Mouse (Mus musculus) CH12.LX (cell line): Measurements from ENCODE around the gene Abtb1. TPM values are rescaled to one million over a fixed set of nuclear protein-coding genes. Genes with fewer than 3 reads are reported as not detected.

Source experiments
- DNase-seq: peaks from one replicate; pipeline ENCODE4 v3.0.0-alpha.2; 2013; ENCODE audit errors: extremely low read depth
- H3K27ac ChIP-seq: 2 replicates; pipeline ENCODE4 v1.5.1; 2012; ENCODE audit warnings: low read depth, mild to moderate bottlenecking, control low read depth, moderate library complexity; ENCODE audit not compliant: insufficient read depth
- H3K27me3 ChIP-seq: replicated peaks from 2 replicates; pipeline ENCODE3; 2012; ENCODE audit warnings: inconsistent platforms
- H3K36me3 ChIP-seq, 2 experiments: replicated peaks in 1 of 2; 2 replicates each; pipeline versions ENCODE3 to v1.6.1; 2012; ENCODE audit warnings: inconsistent platforms in 1 of 2, low read length in 1 of 2, mild to moderate bottlenecking in 1 of 2, mixed read lengths in 1 of 2, moderate library complexity in 1 of 2; ENCODE audit not compliant: control insufficient read depth in 1 of 2, insufficient read depth in 1 of 2
- H3K4me1 ChIP-seq, 2 experiments: 2 replicates each; pipeline ENCODE4 v1.6.1; 2012; ENCODE audit warnings: inconsistent platforms in 1 of 2, moderate library complexity in 1 of 2; ENCODE audit not compliant: insufficient read depth in 2 of 2, control insufficient read depth in 1 of 2
- H3K4me2 ChIP-seq: 2 replicates; pipeline ENCODE4 v1.6.1; 2012; ENCODE audit warnings: low read depth, mild to moderate bottlenecking, control low read depth; ENCODE audit not compliant: poor library complexity, insufficient read depth, severe bottlenecking
- H3K4me3 ChIP-seq, 3 experiments: fragments of 150-350 bp in 1 of 3; sonication (generic) in 1 of 3; replicated peaks in 1 of 3; 2 replicates each; pipeline versions ENCODE3 to v1.5.1; 2011 to 2012; ENCODE audit warnings: low read depth in 2 of 3, low read length in 2 of 3, mild to moderate bottlenecking in 2 of 3, moderate library complexity in 2 of 3, control low read depth in 1 of 3, improper control_type of control experiment in 1 of 3, inconsistent platforms in 1 of 3, mixed read lengths in 1 of 3; ENCODE audit not compliant: poor library complexity in 1 of 3
- H3K79me2 ChIP-seq: replicated peaks from 2 replicates; pipeline ENCODE4 v1.6.1; 2012; ENCODE audit warnings: mild to moderate bottlenecking, moderate library complexity; ENCODE audit not compliant: control insufficient read depth, poor library complexity, insufficient read depth, severe bottlenecking; ENCODE audit errors: extremely low read depth
- H3K9ac ChIP-seq: 2 replicates; pipeline ENCODE4 v1.6.1; 2012; ENCODE audit warnings: low read depth, mild to moderate bottlenecking, control low read depth, moderate library complexity; ENCODE audit not compliant: insufficient read depth
- H3K9me3 ChIP-seq: replicated peaks from 2 replicates; pipeline ENCODE3; 2012; ENCODE audit warnings: low read length, inconsistent platforms, mixed read lengths
- E2F4 ChIP-seq: IDR thresholded peaks from 2 replicates; pipeline ENCODE4 v1.6.1; 2011; ENCODE audit warnings: low read depth, low read length, improper control_type of control experiment; ENCODE audit not compliant: insufficient replicate concordance
- ELF1 ChIP-seq: IDR thresholded peaks from 2 replicates; pipeline ENCODE4 v1.6.1; 2014; ENCODE audit warnings: low read depth, mild to moderate bottlenecking, inconsistent platforms, low read length, improper control_type of control experiment
- EP300 ChIP-seq: IDR thresholded peaks from 2 replicates; pipeline ENCODE4 v1.6.1; 2011; ENCODE audit warnings: low read length, improper control_type of control experiment
- HCFC1 ChIP-seq: IDR thresholded peaks from 2 replicates; pipeline ENCODE4 v1.6.1; 2012; ENCODE audit warnings: low read depth, mild to moderate bottlenecking, inconsistent platforms, low read length, improper control_type of control experiment
- JUN ChIP-seq: IDR thresholded peaks from 2 replicates; pipeline ENCODE4 v1.6.1; 2011; ENCODE audit warnings: low read depth, mild to moderate bottlenecking, low read length, improper control_type of control experiment, moderate library complexity; ENCODE audit not compliant: insufficient read depth
- KAT2A ChIP-seq: IDR thresholded peaks from 2 replicates; pipeline ENCODE4 v1.6.1; 2012; ENCODE audit warnings: low read length, improper control_type of control experiment, inconsistent platforms; ENCODE audit not compliant: insufficient replicate concordance
- MAX ChIP-seq: IDR thresholded peaks from 2 replicates; pipeline ENCODE4 v1.6.1; 2011; ENCODE audit warnings: low read length, improper control_type of control experiment
- MEF2A ChIP-seq: IDR thresholded peaks from 2 replicates; pipeline ENCODE4 v1.6.1; 2014; ENCODE audit warnings: low read depth, mild to moderate bottlenecking, inconsistent platforms, low read length, improper control_type of control experiment, borderline replicate concordance
- NELFE ChIP-seq: IDR thresholded peaks from 2 replicates; pipeline ENCODE4 v1.6.1; 2011; ENCODE audit warnings: low read depth, low read length, improper control_type of control experiment
- POLR2AphosphoS2 ChIP-seq: IDR thresholded peaks from 2 replicates; pipeline ENCODE4 v1.6.1; 2011; ENCODE audit warnings: low read depth, low read length, improper control_type of control experiment
- RCOR1 ChIP-seq: conservative IDR thresholded peaks from 2 replicates; pipeline ENCODE4 v1.6.1; 2012; ENCODE audit warnings: low read depth, mild to moderate bottlenecking, inconsistent platforms, low read length, improper control_type of control experiment
- SIN3A ChIP-seq: IDR thresholded peaks from 2 replicates; pipeline ENCODE4 v1.6.1; 2012; ENCODE audit warnings: low read length, improper control_type of control experiment, inconsistent platforms
- SMC3 ChIP-seq: IDR thresholded peaks from 2 replicates; pipeline ENCODE4 v1.6.1; 2011; ENCODE audit warnings: low read depth, low read length, improper control_type of control experiment
- TCF12 ChIP-seq: IDR thresholded peaks from 2 replicates; pipeline ENCODE4 v1.6.1; 2014; ENCODE audit warnings: low read depth, mild to moderate bottlenecking, inconsistent platforms, low read length, improper control_type of control experiment
- UBTF ChIP-seq: IDR thresholded peaks from 2 replicates; pipeline ENCODE4 v1.6.1; 2012; ENCODE audit warnings: low read depth, mild to moderate bottlenecking, inconsistent platforms, low read length, improper control_type of control experiment, moderate library complexity
- USF1 ChIP-seq: IDR thresholded peaks from 2 replicates; pipeline ENCODE4 v1.6.1; 2014; ENCODE audit warnings: low read depth, mild to moderate bottlenecking, inconsistent platforms, low read length, improper control_type of control experiment
- ZC3H11A ChIP-seq: IDR thresholded peaks from 2 replicates; pipeline ENCODE4 v1.6.1; 2012; ENCODE audit warnings: low read depth, mild to moderate bottlenecking, inconsistent platforms, low read length, improper control_type of control experiment
- ZNF384 ChIP-seq: IDR thresholded peaks from 2 replicates; pipeline ENCODE4 v1.6.1; 2012; ENCODE audit warnings: low read depth, low read length, improper control_type of control experiment, inconsistent platforms
- dilution Hi-C: fragments of 300-500 bp; cut with MboI; formaldehyde crosslinking; loops from 2 replicates; pipeline ENCODE4 v1.14.3; 2020; ENCODE audit warnings: low sequenced_read_pairs; ENCODE audit not compliant: extremely low pct_unique_long_range_greater_than_20kb, extremely low pct_ligation_motif_present
- in situ Hi-C: fragments of 300-500 bp; cut with MboI; formaldehyde crosslinking; loops from 3 replicates; pipeline ENCODE4 v1.14.3; 2019; ENCODE audit warnings: low sequenced_read_pairs, low pct_ligation_motif_present, low pct_unique_long_range_greater_than_20kb, mixed read lengths
- polyA plus RNA-seq: library from polyadenylated mRNA; unstranded; fragments of >175 nt; gene quantifications from 2 replicates; pipeline ENCODE4 v1.2.1, GENCODE M21; 2012; ENCODE audit warnings: low read depth; ENCODE audit not compliant: insufficient read length
- total RNA-seq, 2 experiments: library from RNA; depleted of rRNA; stranded (reverse); fragments of 300-350 nt in 1 of 2; fragments of >200 nt in 1 of 2; gene quantifications; 2 replicates each; pipeline ENCODE4 v1.2.3; 2012 to 2014

Abtb1 gene
- total and polyA plus RNA-seq, 3 experiments: 13.0 to 20.8 (median 18.4) TPM

DNA sequence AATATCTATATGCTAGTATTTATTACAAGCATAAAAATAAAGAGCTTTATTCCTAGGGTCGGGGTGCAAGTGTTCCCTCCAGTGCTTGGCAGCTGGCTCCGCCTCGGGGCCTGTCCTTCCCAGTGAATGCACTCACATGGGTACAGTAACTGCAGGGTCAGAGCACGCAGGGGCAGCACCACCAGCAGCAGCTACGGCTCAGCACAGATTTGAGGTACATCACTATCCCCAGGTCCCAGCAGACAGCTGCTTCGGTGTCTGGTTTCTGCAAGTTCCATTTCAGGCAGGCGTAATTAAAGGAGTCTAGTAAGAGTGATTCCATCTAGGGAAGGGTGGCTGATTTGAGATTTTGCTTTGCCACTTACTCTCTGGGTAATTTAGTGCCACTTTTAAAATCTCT, 16.6 kb upstream of the Abtb1 start:
- no peak overlapping the region for H3K27ac ChIP-seq
- H3K4me1 ChIP-seq: peaks cover 0 to 19% of the 10 kb centered on the region in 2 experiments; a peak in 2 of 4 replicates
- peaks cover 2% of the 10 kb centered on the region for H3K9me3 ChIP-seq
- H3K9ac ChIP-seq: no peak overlapping the region
- no peak overlapping the region for H3K4me2 ChIP-seq
- dilution Hi-C loops: no loop called here
- TF ChIP-seq ZC3H11A: no peak
- TF ChIP-seq SIN3A: no peak
- no peak for TF ChIP-seq POLR2AphosphoS2
- TF ChIP-seq MEF2A: no peak
- TF ChIP-seq ZNF384: no peak
- TF ChIP-seq TCF12: no peak
- TF ChIP-seq KAT2A: no peak
- no peak for TF ChIP-seq ELF1
- TF ChIP-seq MAX: no peak
- TF ChIP-seq NELFE: no peak
- TF ChIP-seq HCFC1: no peak
- TF ChIP-seq JUN: no peak
- no peak for TF ChIP-seq RCOR1
- TF ChIP-seq E2F4: no peak
- TF ChIP-seq USF1: no peak
- no peak for TF ChIP-seq EP300
- no peak for TF ChIP-seq SMC3
- TF ChIP-seq UBTF: no peak
- TF ChIP-seq, all 38 proteins: peak for 0
- in situ Hi-C loops: loop anchor here (5.0 kb wide), 1 partner anchor 34 kb away; no protein-coding TSS in a partner anchor
- no peaks in the 10 kb centered on the region for H3K79me2 ChIP-seq
- H3K27me3 ChIP-seq: no peaks in the 10 kb centered on the region
- no peaks in the 10 kb centered on the region for H3K36me3 ChIP-seq
- H3K4me3 ChIP-seq: no peak overlapping the region
- DNase-seq: no peak

DNA sequence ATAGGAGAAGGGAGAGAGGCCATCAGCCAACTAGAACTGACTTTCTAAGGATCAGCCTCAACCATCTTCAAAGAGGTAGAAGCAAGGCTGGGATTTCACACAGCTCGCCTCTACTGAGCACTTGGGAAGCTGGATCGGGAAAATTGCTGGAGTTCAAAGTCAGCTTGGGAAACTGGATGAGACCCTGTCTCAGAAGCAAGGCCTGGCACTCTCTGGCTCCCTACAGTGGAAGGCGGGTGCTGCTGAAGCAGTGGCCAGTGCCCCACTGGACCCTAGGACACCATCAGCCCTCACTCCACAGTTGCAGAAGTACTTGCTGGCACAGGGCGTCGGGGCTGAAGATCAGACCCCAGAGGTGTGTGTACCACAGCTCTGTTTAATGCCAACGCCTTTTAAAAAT, 16.0 kb upstream of the Abtb1 start:
- no peak for TF ChIP-seq ZNF384
- TF ChIP-seq ELF1: no peak
- TF ChIP-seq RCOR1: no peak
- Histone ChIP-seq H3K79me2 (no peaks in the 10 kb centered on the region), H3K9ac (no peak overlapping the region), H3K4me1 (peaks cover 0 to 19% of the 10 kb centered on the region in 2 experiments; a peak in 2 of 4 replicates), H3K9me3 (peaks cover 2% of the 10 kb centered on the region), H3K4me2 (no peak overlapping the region), H3K27ac (no peak overlapping the region), H3K27me3 (no peaks in the 10 kb centered on the region), H3K36me3 (no peaks in the 10 kb centered on the region), H3K4me3 (no peak overlapping the region)
- in situ Hi-C loops: loop anchor here (5.0 kb wide), 1 partner anchor 34 kb away; no protein-coding TSS in a partner anchor
- dilution Hi-C loops: no loop called here
- no peak for DNase-seq
